Mouse (Mus musculus) retina, postnatal 7 days (tissue): ENCODE data around the gene Cab39.
A peak's percentile ranks its signal among the peaks of the same experiment; 100 is the strongest.

Experiments
- DNase-seq: peaks from one replicate; pipeline ENCODE4 v3.0.0-alpha.2; 2012; ENCODE audit warnings: low read depth, low spot score

Cab39 gene

GRCm38 (mm10) chr1:85845476-85845875 is 52.2 kb downstream of the Cab39 start:
- no peak for DNase-seq

DNA sequence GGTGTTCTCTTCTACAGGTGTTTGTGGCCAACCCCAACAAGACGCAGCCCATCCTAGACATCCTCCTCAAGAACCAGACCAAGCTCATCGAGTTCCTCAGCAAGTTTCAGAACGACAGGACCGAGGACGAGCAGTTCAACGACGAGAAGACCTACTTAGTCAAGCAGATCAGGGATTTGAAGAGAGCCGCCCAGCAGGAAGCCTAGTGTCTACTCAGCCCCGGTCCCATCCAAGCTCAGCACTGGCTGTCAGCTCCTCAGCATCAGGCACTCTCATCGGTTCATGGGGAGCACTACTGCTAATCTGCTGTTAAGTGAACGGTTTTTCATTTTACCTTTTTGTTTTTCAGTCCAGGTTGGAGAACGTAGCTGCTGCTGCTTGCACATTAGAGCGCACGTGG is 55.8 kb downstream of the Cab39 start:
- no peak for DNase-seq

- DNase-seq, result no peak
These were observed 57.6 kb downstream of the Cab39 start for GRCm38 (mm10) chr1:85850851-85851250.

DNA sequence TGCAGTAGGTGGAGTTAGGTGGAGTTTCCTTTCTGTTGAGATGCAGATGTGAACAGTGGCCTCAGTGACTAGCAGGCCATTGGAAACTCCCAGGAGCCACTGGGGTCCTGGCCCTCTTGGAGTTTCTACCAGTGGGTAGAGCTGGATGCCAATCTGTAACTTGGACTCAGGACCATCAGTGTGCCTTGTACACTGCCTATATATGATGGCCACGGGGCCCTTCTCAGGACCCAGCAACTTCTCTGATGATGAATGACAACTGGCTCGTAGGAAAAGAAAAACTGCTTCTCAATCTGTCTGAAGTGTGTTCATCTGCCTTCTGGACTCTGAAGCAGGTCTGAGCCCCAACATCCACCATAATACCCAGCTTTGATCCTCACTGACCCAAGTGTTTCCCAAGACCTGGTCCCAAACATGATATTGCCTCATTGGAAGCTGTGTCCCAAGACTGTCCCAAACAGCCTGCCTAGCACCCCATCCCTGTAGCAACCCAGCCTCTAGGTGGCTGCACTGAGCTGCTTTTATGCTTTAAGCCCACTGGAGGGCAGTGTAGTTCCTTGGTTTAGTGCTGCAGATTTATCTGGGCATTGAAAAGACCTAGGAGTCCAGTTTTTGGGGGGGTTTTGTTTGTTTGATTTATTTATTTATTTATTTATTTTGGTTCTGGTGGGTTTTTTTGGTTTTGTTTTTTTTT is 59.9 kb downstream of the Cab39 start:
- DNase-seq, result peak; percentile 55

GRCm38 (mm10) chr1:85853865-85854264 is 60.6 kb downstream of the Cab39 start:
- no peak for DNase-seq

- no peak for DNase-seq
These were observed 61.2 kb downstream of the Cab39 start for GRCm38 (mm10) chr1:85854475-85854874.

DNA sequence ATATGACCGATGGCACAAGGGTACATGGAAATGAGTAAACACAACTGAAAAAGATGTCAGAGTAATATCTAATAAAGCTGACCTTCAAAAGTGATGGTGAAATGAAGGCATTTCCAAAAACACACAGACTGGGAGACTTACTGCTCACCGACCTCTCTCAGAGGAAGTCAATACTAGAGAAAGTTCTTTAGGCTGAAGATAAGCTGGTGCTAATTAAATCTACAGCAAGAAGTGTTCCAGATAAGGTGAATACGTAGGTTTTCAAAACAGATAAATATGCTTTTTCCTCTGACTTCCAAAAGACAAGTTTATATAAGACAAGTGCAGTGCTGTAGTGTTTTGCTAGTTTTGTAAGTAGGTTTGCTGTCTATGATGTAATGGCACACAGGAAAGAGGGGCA is 63.0 kb downstream of the Cab39 start:
- no peak for DNase-seq

DNA sequence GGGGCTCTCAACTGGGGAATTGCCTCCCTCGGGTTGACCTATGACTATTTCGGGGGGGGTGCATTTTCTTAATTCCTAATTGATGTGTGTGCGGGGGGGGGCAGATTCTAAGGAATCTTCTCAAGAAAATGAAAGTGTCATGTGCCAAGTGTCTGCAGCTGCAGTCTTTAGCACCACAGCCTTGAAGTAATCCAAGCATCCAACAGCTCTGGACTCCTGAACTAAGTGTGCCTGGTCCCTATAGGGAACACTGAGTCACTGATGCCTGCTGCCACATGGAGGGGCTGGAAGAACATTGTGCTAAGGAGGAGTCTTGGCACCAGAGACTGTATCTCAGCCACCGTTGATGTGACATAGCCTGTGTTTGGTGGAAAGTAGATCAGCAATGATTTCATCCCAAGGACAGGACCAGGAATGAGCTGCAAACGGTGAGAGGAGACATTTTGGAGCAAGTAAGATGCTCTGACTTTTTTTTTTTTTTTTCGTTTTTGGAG is 64.1 kb downstream of the Cab39 start:
- DNase-seq, result no peak

- DNase-seq, result no peak
These were observed 71.1 kb downstream of the Cab39 start for GRCm38 (mm10) chr1:85864383-85864782.

DNA sequence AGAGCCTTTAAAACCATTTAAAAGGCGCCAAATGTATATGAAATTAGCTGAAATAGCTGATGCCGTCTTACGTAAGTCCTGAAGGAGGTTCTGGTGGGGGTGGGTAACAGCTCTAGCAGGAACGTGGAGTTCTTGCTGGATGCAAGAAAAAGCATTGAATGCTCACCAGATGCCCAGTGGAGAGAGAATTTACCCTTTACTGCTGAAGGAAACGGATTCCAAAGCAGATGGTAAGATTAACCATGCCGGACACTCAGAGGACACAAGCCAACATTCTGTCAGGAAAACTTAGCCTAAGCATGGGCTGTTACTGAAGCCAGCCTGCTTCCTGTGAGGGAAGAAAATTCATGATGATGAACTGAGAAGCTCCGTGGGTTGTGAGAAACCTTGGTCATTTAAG is 76.8 kb downstream of the Cab39 start:
- DNase-seq, result no peak

DNA sequence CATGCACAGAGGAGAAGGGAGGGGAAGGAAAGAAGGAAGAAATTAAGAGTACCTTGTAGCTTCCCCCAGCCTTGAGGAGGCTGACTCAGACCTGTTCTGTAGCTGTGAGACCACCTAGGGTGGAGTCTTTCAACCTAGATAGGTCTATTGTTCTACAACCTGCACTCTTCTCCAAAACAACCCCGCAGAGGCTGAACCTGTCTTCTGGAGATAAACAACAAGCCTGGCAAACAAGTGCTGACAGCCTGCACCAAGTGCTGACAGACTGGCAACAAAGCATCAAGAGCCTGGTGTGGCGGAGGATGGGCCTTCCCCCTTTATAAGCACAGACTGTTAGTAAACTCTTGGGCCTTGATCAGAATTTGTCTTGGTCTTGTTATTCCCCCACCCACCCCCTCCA is 77.3 kb downstream of the Cab39 start:
- no peak for DNase-seq

GRCm38 (mm10) chr1:85882003-85882402 is 88.8 kb downstream of the Cab39 start:
- no peak for DNase-seq

- no peak for DNase-seq
These were observed 94.0 kb downstream of the Cab39 start for GRCm38 (mm10) chr1:85887221-85887620.

- DNase-seq, result no peak
These were observed 101.0 kb downstream of the Cab39 start, which contains the start of gene Itm2c for GRCm38 (mm10) chr1:85894231-85894747. Gene Itm2c, plus strand, starts transcription at chr1:85894281.

GRCm38 (mm10) chr1:85894748-85895360 is 101.6 kb downstream of the Cab39 start:
- DNase-seq, result no peak

GRCm38 (mm10) chr1:85895391-85895837 is 102.2 kb downstream of the Cab39 start:
- no peak for DNase-seq

GRCm38 (mm10) chr1:85896110-85896509 is 102.9 kb downstream of the Cab39 start:
- DNase-seq, result no peak

DNA sequence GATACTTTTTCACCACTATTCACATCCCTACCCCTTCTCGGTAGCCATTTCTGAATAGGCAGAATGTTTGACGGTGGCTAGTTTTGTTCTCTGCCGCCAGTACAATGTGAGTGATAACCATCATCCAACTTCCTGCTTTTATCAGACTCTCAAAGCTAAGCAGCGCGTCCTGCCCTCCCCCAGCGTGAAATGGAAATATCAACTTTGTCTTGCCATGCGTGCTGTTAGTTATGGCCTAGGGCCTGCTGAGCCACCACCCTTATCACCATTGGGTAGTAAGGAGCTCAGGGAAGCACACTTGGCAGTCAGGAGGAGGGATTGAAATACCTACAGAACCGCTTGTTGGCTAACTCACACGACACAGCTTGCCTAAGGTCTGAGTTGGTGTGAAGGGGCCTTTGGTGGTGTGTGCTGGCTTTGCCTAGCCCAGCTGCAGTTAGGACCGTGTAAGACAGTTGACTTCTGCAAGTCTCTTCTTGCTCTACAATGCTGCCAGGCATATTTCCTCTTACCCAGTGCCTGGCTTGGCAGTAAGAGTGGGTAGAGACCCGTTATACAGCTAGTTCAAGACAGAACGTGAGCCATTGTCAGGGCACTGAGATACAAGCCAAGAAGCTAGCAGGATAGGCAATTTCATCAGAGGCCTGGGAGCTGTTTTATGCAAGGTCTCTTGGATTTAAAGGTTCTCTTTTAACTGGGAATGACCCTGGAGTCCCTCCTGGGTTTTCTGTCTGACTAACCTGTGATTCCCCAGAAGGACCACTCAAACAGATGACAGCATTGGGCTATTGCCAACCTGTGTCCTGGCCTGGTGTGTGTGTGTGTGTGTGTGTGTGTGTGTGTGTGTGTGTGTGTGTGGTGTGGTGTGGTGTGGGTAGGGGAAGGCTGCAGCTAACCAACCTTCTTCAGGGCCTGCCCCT is 103.8 kb downstream of the Cab39 start:
- DNase-seq, result no peak

- DNase-seq, result no peak
These were observed 104.9 kb downstream of the Cab39 start for GRCm38 (mm10) chr1:85897901-85898760.

- DNase-seq, result no peak
These were observed 105.6 kb downstream of the Cab39 start for GRCm38 (mm10) chr1:85898761-85899387.
